Mouse (Mus musculus): Measurements from ENCODE around the gene Sema4d. TPM values are rescaled to one million over a fixed set of nuclear protein-coding genes. Genes with fewer than 3 reads are reported as not detected.

The Sema4d gene
- polyA plus RNA-seq (2014; fragmentation: Nextera tagmentation; extraction: Ambion mirVana): 18.6 and 21.7 TPM in 2 replicates

GRCm38 (mm10) chr13:51793425-51793891 is at the start of gene Sema4d:
TSS of gene Sema4d (minus strand) at chr13:51793747.
- ATAC-seq (replicated peaks; ENCODE audit: low FRiP score) (peak; percentile 74), DNase-seq (ENCODE audit: low spot score) (peak; percentile 75)
- H3K4me3 ChIP-seq (ENCODE audit: low read depth, low read length): peak within 1 kb of the TSS; percentile 93
- peaks cover 9% of the 10 kb centered on the region; the same call in 1 of the 2 replicates for H3K27me3 ChIP-seq (replicated peaks; ENCODE audit: control insufficient read depth, insufficient read depth, low read length)
- peak within 1 kb of the TSS; percentile 88 for H3K9ac ChIP-seq (ENCODE audit: low read depth, low read length)
- H3K9me3 ChIP-seq (ENCODE audit: control insufficient read depth, low read length): no peaks in the 10 kb centered on the region
- peak within 1 kb of the TSS; percentile 97 for H3K4me2 ChIP-seq
- peak within 1 kb of the TSS; percentile 5 for H3K27ac ChIP-seq (ENCODE audit: low read depth, low read length)
- H3K36me3 ChIP-seq (ENCODE audit: control insufficient read depth, insufficient read depth, low read length): no peaks in the 10 kb centered on the region
- 2% methylated on average over 31 of the region's 52 CpGs for WGBS
- H3K4me1 ChIP-seq (replicated peaks; ENCODE audit: control insufficient read depth, insufficient read depth, low read length): peaks cover 18% of the 10 kb centered on the region

GRCm38 (mm10) chr13:51843298-51843697 is 49.8 kb upstream of the Sema4d start:
- H3K4me1 ChIP-seq (replicated peaks; ENCODE audit: control insufficient read depth, insufficient read depth, low read length): peaks cover 44% of the 10 kb centered on the region
- no peak overlapping the region for H3K9ac ChIP-seq (ENCODE audit: low read depth, low read length)
- H3K4me3 ChIP-seq (ENCODE audit: low read depth, low read length): no peak overlapping the region
- peaks cover 2% of the 10 kb centered on the region; the same call in 1 of the 2 replicates for H3K27me3 ChIP-seq (replicated peaks; ENCODE audit: control insufficient read depth, insufficient read depth, low read length)
- H3K27ac ChIP-seq (ENCODE audit: low read depth, low read length): no peak overlapping the region
- no peaks in the 10 kb centered on the region for H3K9me3 ChIP-seq (ENCODE audit: control insufficient read depth, low read length)
- DNase-seq (ENCODE audit: low spot score) (no peak), ATAC-seq (replicated peaks; ENCODE audit: low FRiP score) (no peak)
- H3K4me2 ChIP-seq: peak overlapping the region; percentile 60
- 50% methylated on average over 4 of the region's 4 CpGs for WGBS
- H3K36me3 ChIP-seq (ENCODE audit: control insufficient read depth, insufficient read depth, low read length): no peaks in the 10 kb centered on the region

- Histone ChIP-seq H3K27me3 (replicated peaks; ENCODE audit: control insufficient read depth, insufficient read depth, low read length) (peaks cover 2% of the 10 kb centered on the region; the same call in 1 of the 2 replicates), H3K4me2 (peak overlapping the region; percentile 60), H3K4me3 (ENCODE audit: low read depth, low read length) (peak overlapping the region; percentile 26), H3K27ac (ENCODE audit: low read depth, low read length) (peak overlapping the region; percentile 94; the same call in 1 of the 2 replicates), H3K36me3 (ENCODE audit: control insufficient read depth, insufficient read depth, low read length) (no peaks in the 10 kb centered on the region), H3K9me3 (ENCODE audit: control insufficient read depth, low read length) (no peaks in the 10 kb centered on the region), H3K9ac (ENCODE audit: low read depth, low read length) (peak overlapping the region; percentile 67), H3K4me1 (replicated peaks; ENCODE audit: control insufficient read depth, insufficient read depth, low read length) (peaks cover 44% of the 10 kb centered on the region)
- no peak for DNase-seq (ENCODE audit: low spot score)
- WGBS: 9% methylated on average over 12 of the region's 12 CpGs
- no peak for ATAC-seq (replicated peaks; ENCODE audit: low FRiP score)
Measured at GRCm38 (mm10) chr13:51842773-51843172, 49.2 kb upstream of the Sema4d start.

DNA sequence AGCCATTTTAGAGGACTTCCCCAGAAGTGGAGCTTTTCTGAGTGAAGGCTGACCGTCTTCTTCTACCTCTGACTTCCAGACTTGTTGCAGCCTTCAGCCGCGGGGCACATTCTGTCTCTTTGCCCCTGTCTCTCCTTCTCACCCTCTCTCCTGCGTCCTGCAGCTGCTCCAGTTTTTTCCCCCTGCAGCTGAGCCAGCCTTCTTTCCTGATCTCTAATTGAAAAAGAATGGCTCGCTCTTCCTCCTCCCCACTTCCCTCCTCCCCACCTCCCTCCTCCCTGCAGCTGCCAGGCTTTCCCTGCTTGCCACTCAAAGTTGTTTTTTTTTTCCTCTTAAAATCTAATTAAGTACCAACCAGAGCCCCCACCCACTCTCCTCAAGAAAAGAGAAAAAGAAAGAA is 48.6 kb upstream of the Sema4d start:
- Histone ChIP-seq H3K4me3 (ENCODE audit: low read depth, low read length) (peak overlapping the region; percentile 32), H3K4me2 (peak overlapping the region; percentile 60), H3K9me3 (ENCODE audit: control insufficient read depth, low read length) (no peaks in the 10 kb centered on the region), H3K9ac (ENCODE audit: low read depth, low read length) (peak overlapping the region; percentile 67), H3K27me3 (replicated peaks; ENCODE audit: control insufficient read depth, insufficient read depth, low read length) (peaks cover 2% of the 10 kb centered on the region; the same call in 1 of the 2 replicates), H3K4me1 (replicated peaks; ENCODE audit: control insufficient read depth, insufficient read depth, low read length) (peaks cover 43% of the 10 kb centered on the region), H3K27ac (ENCODE audit: low read depth, low read length) (peak overlapping the region; percentile 94), H3K36me3 (ENCODE audit: control insufficient read depth, insufficient read depth, low read length) (no peaks in the 10 kb centered on the region)
- WGBS: 9% methylated on average over 5 of the region's 5 CpGs
- no peak for ATAC-seq (replicated peaks; ENCODE audit: low FRiP score)
- no peak for DNase-seq (ENCODE audit: low spot score)

- Histone ChIP-seq H3K4me1 (replicated peaks; ENCODE audit: control insufficient read depth, insufficient read depth, low read length) (peaks cover 43% of the 10 kb centered on the region), H3K36me3 (ENCODE audit: control insufficient read depth, insufficient read depth, low read length) (no peaks in the 10 kb centered on the region), H3K9ac (ENCODE audit: low read depth, low read length) (peak overlapping the region; percentile 67), H3K9me3 (ENCODE audit: control insufficient read depth, low read length) (no peaks in the 10 kb centered on the region), H3K27me3 (replicated peaks; ENCODE audit: control insufficient read depth, insufficient read depth, low read length) (peaks cover 2% of the 10 kb centered on the region; the same call in 1 of the 2 replicates), H3K4me3 (ENCODE audit: low read depth, low read length) (peak overlapping the region; percentile 32), H3K4me2 (peak overlapping the region; percentile 60), H3K27ac (ENCODE audit: low read depth, low read length) (peak overlapping the region; percentile 94)
- 5% methylated on average over 12 of the region's 12 CpGs for WGBS
- peak; percentile 75 for ATAC-seq (replicated peaks; ENCODE audit: low FRiP score)
- peak; percentile 73 for DNase-seq (ENCODE audit: low spot score)
Measured at GRCm38 (mm10) chr13:51841541-51842115, 48.1 kb upstream of the Sema4d start.

GRCm38 (mm10) chr13:51840702-51841101 is 47.2 kb upstream of the Sema4d start:
- peaks cover 43% of the 10 kb centered on the region for H3K4me1 ChIP-seq (replicated peaks; ENCODE audit: control insufficient read depth, insufficient read depth, low read length)
- H3K27ac ChIP-seq (ENCODE audit: low read depth, low read length): peak overlapping the region; percentile 94
- ATAC-seq (replicated peaks; ENCODE audit: low FRiP score): peak; percentile 29; the same call in 1 of the 2 replicates
- no peaks in the 10 kb centered on the region for H3K36me3 ChIP-seq (ENCODE audit: control insufficient read depth, insufficient read depth, low read length)
- peak overlapping the region; percentile 60 for H3K4me2 ChIP-seq
- no peak for DNase-seq (ENCODE audit: low spot score)
- WGBS: 40% methylated on average over 6 of the region's 6 CpGs
- no peak overlapping the region for H3K4me3 ChIP-seq (ENCODE audit: low read depth, low read length)
- peak overlapping the region; percentile 57; the same call in 1 of the 2 replicates for H3K9ac ChIP-seq (ENCODE audit: low read depth, low read length)
- no peaks in the 10 kb centered on the region for H3K9me3 ChIP-seq (ENCODE audit: control insufficient read depth, low read length)
- peaks cover 2% of the 10 kb centered on the region; the same call in 1 of the 2 replicates for H3K27me3 ChIP-seq (replicated peaks; ENCODE audit: control insufficient read depth, insufficient read depth, low read length)

DNA sequence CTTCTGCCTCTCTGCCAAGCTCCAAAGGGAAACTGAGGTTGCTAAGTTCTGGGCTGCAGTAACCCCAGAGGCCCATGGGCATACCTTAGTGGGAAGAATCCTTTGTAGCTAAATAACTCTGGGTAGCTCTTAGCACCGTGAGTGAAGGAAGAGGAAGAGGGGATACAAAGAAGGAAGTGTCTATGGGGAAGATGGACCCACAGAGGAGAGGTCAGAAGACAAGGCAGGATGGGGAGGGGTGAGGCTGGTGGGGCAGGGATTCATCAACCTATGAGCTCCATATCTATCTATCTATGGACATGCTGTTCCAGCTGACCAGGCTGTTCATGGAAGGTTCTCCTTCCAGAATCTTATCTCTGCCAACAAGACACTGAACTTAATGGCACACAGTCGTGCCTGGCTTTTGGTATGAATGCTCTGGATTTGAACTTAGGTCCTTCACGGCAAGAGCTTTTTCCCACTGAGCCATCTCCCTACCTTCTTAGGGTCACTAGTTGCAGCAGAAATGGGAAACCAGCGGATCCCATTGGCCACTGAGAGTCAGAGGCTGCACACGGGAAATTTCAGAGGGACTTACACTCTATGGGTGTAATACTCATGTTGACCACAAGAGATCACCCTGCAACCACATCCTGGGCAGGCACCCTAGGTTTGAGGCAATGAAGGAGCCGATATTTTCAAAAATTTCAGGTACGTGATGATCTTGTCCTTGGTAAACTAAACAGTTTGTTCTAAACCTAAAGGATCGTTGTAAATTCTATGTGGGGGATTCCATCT is 45.9 kb upstream of the Sema4d start:
- Histone ChIP-seq H3K27me3 (replicated peaks; ENCODE audit: control insufficient read depth, insufficient read depth, low read length) (peaks cover 2% of the 10 kb centered on the region; the same call in 1 of the 2 replicates), H3K4me1 (replicated peaks; ENCODE audit: control insufficient read depth, insufficient read depth, low read length) (peaks cover 45% of the 10 kb centered on the region), H3K9ac (ENCODE audit: low read depth, low read length) (no peak overlapping the region), H3K9me3 (ENCODE audit: control insufficient read depth, low read length) (no peaks in the 10 kb centered on the region), H3K36me3 (ENCODE audit: control insufficient read depth, insufficient read depth, low read length) (no peaks in the 10 kb centered on the region), H3K27ac (ENCODE audit: low read depth, low read length) (no peak overlapping the region), H3K4me2 (no peak overlapping the region; the same call in 1 of the 2 replicates), H3K4me3 (ENCODE audit: low read depth, low read length) (no peak overlapping the region)
- ATAC-seq (replicated peaks; ENCODE audit: low FRiP score) (no peak), DNase-seq (ENCODE audit: low spot score) (no peak)
- 10% methylated on average over 8 of the region's 8 CpGs for WGBS

- DNase-seq (ENCODE audit: low spot score): no peak
- Histone ChIP-seq H3K9me3 (ENCODE audit: control insufficient read depth, low read length) (no peaks in the 10 kb centered on the region), H3K36me3 (ENCODE audit: control insufficient read depth, insufficient read depth, low read length) (no peaks in the 10 kb centered on the region), H3K4me1 (replicated peaks; ENCODE audit: control insufficient read depth, insufficient read depth, low read length) (peaks cover 38% of the 10 kb centered on the region), H3K27ac (ENCODE audit: low read depth, low read length) (no peak overlapping the region), H3K4me2 (no peak overlapping the region), H3K4me3 (ENCODE audit: low read depth, low read length) (no peak overlapping the region), H3K27me3 (replicated peaks; ENCODE audit: control insufficient read depth, insufficient read depth, low read length) (no peaks in the 10 kb centered on the region), H3K9ac (ENCODE audit: low read depth, low read length) (no peak overlapping the region)
- ATAC-seq (replicated peaks; ENCODE audit: low FRiP score): no peak
- 16% methylated on average over 5 of the region's 5 CpGs for WGBS
Measured at GRCm38 (mm10) chr13:51837402-51837801, 43.9 kb upstream of the Sema4d start.

Data from liver, embryonic 11.5 days (tissue).